Mouse (Mus musculus) E14TG2a.4 (cell line): ENCODE data around the gene 1110017D15Rik.

ENCODE experiments used
- CTCF ChIP-seq: conservative IDR thresholded peaks from 2 replicates; pipeline ENCODE4 v1.5.1; 2014; ENCODE audit warnings: low read length
- NANOG ChIP-seq: IDR thresholded peaks from 2 replicates; pipeline ENCODE4 v1.6.1; 2014; ENCODE audit warnings: borderline replicate concordance, low read length, mixed read lengths
- POU5F1 ChIP-seq: IDR thresholded peaks from 2 replicates; pipeline ENCODE4 v1.6.1; 2014; ENCODE audit warnings: low read length, borderline replicate concordance

GRCm38 (mm10) chr4:41469199-41469598 is 47.9 kb downstream of the 1110017D15Rik start:
- TF ChIP-seq CTCF: no peak
- TF ChIP-seq NANOG: no peak
- no peak for TF ChIP-seq POU5F1
